Mouse (Mus musculus) frontal cortex, postnatal 10 days (tissue): ENCODE measurements around the gene Srrm1.
A peak's percentile ranks its signal among the peaks of the same experiment; 100 is the strongest.

Experiments
- DNase-seq, 2 experiments: peaks; one replicate each; pipeline ENCODE4 v3.0.0; 2022; ENCODE audit warnings: low spot score in 2 of 2, mixed read lengths in 1 of 2

Srrm1 gene

DNA sequence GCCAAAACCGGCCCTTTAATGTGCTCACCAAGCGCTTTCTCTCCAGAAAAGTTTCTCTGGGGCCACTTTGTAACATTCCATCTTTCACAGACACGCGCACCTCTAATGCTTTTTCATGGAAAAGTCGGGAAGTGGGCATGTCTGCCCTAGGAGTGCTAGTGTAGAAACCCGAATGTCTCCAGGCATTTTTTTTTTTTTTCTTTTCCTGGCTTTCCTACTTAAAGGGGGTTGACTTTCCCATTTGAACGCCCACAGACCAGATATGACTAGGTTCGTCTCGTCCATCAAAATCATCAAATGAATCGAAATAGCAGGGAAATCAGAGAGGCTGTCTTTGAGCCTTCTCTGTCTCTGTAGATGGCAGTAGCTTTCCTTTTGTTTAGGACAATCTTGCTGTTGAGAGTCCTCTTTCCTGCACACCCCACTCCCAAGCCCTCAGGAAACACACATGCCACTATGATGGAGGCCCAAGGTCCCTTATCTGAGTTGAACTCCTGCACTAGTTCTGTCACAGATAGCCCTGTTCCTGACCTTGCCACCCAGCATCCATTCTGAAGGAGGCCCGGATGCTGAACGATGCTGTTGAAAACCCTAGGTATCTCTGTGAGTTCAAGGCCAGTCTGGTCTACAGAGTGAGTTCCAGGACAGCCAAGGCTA lies 801 bp upstream of the Srrm1 start:
- peak in 1 of 2 experiments; percentile 16 for DNase-seq

DNA sequence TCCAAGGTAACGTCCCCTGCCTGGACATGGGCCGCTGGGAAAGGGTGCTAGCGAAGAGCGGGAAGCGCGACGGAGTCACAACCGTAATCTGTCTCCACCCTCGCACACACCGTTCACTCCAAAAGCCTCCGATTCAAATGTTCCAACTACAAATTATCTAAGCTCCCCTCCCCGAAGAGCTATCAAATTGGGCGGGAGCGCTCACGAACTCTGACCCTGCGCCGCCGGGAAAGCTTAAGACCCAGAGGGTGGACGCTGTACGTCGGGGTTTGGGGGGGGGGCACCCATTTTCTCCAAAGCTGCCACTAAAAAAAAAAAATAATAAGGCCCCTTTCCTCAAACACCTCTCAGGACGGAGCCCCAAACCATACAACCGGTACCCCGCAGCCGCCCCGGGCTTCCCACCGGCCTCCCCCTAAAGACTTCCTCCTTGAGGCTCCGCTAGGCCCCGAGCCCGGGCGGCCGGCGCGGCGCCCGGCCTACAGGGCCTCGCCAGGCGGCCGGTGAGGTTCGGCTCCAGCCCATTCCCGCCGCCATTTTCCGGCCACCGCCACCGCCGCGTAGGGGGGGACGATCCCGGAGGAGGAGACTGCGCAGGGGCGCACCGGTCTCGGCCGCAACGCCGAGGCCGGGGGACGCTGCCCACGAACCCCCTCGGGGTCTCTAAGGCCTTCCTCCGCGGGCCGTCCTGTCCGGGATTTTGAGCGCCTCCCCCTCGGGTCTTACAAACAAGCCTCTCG lies 625 bp downstream of the Srrm1 start:
- peak; percentile 14 to 26 for DNase-seq

DNA sequence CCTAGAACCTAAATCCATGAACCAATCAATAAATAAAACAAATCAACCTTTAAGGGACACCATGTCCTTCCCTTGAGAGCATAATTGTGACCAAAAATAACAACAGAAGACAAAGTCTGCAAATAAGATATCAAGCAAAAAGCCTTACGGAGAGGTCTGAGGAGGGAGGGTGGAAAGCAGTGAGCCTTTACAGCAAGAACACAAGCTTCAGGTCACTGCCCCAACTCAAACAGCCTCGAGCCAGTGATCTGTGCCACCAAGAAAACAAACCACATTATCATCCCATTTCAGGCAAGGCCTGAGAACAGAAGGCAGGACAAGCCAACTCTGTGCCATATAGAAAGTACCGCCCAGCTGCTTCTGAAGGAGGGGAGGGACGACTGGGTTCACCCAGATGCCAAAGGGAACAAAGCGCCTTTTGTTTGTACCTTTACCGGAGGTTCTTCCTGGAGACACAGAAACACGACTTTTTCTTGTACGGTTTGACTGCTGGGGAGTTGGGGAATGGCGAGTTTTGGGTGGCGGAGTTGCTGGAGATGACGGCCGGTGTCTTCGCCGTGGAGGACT lies 15.7 kb downstream of the Srrm1 start:
- DNase-seq: no peak

DNA sequence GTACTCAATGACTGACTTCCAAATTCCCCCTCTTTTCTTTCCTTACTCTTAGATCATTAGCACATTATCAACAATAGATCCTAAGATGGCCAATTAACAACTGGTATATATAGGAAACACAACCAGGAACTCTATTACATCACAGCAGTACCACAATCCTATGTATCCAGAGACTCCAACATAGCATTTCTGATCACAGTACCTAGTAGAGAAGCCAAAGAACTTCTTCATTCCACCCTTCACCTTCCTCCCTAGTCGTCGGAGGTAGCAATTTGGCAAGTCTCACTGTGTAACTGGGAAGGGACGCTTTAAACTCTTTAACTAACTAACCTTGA lies 17.1 kb downstream of the Srrm1 start:
- no peak for DNase-seq

DNA sequence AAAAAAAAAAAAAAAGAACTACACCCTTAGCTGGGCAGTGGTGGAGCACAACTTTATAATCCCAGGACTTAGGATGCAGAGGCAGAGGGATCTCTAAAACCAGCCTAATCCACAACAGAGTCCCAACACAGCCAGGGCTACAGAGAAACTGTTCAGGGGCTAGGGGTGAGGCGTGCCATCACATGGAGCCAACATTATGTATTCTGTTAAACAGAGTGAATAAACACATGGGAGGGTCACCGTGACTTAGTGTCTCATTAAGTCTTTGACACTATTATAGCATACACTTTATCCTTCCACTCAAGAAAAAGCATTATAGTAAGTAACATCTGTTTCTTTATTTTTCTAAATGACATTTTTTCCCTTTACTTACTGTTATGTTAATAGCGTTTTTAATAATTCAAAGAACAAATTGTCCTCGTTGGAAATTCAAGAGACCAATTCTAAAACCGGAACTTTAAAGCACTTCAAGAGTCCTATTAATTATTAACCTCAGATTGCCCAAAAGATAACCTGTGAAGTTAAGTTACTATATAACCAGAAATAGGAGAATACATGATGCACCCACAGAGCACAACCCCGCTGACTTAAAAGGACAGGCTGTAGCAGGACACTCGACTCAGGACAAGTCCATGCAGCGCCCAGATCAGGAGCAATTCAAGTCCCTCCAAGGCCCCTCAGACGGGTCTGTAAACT lies 17.6 kb downstream of the Srrm1 start:
- no peak for DNase-seq

DNA sequence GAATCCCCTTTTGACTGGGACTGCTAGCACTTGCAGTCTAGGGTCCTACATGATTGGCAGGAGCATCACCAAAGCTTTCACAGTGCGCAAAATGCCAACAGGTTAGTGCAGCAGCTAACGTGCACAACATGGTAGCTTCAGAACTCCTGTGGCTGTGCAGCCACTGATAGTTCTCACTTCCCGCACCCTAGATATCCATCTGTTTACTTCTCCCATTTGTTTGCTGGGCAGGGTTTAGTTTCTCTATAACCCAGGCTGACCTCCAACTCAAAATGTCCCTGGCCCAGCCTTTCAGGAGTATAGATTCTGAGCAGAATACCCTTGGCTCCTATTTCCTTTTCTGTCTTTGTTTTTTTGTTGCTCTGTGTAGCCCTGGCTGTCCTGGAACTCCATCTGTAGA lies 26.7 kb downstream of the Srrm1 start:
- DNase-seq: no peak

DNA sequence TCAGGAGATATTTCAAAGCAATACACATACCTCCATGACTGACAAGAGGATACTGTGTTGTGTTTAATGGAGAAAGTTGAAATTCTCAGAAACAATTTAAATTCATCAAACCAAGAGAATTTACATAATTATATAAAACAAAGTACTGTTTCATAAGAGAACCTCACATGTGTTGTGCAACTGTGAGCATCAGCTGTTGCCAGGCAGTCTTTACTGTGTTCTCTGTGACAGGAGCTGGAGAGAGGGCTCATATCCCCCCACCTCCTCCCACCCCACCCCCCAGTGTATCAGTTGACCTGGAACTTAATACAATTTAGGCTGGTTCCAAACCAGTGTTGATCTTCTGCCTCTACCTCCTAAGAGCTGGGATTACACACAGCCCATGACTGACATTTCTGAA lies 27.1 kb downstream of the Srrm1 start:
- no peak for DNase-seq

DNA sequence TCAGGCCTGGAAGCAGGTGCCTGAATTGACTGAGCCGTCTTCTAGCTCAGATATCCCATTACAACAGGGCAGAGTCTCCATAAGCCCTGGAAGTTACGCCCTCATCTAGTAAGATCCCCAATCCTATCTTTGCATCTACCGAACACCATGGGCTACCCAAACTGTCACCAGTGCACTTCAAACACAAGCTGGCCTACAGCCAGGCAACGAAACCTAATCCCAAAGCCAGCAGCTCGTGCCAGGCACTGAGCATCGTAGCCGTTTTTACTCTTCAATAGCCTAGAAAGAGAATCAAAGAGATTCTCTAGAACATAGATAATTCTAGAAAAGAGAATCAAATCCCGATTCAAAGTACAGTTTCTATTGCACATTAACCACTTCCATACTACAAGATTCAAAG lies 30.1 kb downstream of the Srrm1 start:
- DNase-seq: no peak

DNA sequence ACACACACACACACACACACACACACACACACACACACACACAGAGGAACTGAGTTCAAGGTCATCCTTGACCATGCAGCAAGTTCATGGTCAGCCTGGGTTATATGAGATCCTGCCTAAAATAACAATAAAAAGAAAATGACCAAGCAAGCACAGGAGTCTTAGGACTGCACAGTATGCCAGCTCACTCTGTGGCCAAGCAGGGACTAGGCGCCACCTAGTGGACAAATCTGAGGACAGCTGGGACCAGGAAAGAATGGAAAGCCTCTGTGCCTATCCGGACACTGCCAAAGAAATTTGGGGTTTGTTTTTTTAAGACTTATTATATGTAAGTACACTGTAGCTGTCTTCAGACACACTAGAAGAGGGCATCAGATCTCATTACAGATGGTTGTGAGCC lies 35.2 kb downstream of the Srrm1 start:
- peak in 1 of 2 experiments; percentile 65 for DNase-seq

DNA sequence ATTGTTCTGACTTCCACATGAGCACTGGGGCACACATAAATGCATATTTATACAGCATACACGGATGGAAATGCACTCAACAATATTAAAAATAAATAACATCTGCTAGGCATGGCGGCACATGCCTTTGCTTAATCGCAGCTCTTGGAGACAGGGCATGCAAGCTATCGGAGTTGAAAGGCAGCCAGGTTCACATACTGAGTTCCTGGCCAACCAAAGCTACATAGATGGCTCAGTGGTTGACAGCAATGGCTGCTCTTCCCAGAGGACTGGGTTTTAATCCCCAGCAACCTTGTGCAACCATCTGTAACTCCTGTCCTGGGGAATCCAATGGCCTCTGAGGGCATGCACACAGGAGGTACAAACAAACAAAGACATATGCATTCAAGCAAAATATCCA lies 35.6 kb downstream of the Srrm1 start:
- DNase-seq: no peak

DNA sequence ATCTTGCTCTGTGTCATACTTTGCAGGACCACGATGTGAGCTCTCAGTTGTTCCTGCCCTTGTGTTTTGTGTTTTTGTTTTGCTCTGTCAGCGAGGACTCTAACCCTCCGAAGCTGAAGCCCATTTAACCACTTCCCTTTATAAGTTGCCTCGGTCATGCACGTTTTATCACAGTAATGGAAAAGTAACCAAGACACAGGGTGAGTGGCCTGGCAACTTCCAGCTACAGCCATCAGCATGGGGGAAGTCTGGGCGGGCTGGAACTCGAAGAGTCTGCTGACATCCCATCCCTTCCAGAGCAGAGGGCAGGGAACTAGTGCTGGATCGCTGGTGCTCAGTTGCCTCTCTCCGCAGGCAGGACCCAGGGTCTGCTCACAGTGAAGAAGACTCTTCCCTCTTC lies 37.8 kb downstream of the Srrm1 start:
- no peak for DNase-seq

DNA sequence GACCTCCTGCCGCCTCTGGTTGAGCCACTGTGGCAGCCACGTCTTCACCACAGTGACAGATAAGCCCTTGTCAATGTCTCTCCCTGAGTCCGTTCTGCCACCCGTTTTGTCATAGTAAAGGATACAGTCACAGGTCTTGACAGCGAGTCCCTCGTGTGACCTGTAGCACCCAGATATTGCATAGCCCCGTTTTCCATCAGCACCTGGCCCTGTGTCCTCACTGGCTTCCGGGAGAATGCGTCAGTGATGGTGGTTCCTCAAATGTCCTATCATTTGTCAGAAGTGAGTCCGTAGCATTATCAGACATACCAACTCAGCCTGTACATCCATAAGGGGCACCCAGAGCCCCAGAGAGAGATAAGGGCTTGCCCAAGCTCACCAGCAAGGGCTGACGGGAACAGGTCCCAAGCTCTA lies 38.7 kb downstream of the Srrm1 start:
- DNase-seq: no peak

DNA sequence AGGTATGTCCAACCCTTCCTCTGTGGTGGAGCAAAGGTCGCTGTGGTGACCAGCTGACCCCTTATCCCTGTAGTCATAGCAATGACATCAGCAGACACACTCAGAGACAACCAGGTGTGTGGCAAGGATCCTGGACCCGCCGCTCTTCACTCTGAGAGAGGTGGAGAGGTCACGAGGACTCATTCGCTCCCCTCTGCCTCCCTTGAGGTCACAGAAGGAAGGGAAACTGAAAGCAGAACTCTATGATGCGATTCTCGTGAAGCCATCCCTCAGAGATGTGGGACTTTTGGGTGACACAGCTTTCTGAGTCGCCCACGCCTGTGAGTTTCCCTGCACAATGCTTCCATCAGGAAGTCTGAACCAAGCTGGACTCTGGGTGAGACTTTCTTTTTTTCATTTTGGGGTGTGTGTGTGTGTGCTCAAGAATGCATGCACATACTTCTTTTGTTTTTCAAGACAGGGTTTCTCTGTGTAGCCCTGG lies 39.3 kb downstream of the Srrm1 start:
- no peak for DNase-seq

DNA sequence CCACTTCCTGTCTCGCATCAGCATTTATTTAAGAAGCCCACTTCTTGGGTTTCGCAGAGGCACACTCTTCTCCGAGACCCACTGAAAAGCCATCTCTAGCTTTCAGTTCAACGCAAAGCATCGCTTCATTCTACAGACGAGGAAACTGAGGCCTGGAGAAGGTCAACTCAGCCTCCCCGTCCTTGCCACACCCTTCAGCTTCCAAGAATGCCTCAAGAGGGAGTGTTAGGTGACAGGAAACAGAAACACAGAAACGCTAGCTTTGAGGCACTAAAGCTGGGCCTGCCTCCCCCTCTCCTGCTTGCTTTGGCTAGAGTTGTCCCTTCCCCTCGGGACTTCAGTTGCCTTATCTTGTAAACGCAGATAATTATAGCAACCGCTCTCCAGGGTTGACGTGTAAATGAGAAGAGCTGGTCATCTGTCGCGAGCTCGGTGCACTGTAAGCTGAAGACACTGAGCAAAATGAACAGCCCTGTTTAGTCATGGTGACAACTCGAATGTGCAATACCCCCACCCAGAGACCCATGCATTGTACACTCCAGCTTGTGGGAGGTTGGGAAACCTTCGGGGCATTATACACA lies 39.9 kb downstream of the Srrm1 start:
- no peak for DNase-seq

DNA sequence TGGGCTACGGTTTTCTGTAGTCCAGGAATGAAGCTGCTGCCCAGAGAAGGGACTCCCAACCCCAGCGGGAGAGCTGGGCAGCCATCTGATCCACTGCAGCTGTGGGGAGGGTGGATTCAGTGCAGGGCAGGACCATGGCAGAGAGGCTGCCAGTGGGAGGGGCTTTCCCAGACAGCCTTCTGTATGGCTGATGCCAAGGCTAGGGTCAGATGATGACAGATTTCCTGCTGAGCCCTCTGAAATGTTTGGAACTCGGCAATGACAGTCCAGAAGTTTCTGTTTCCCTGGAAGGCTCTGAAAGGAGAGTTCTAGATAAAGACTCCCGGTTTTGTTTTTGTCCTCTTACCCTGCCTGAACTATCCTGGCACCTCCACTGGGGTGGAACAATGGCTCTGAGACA lies 40.4 kb downstream of the Srrm1 start:
- DNase-seq: no peak

DNA sequence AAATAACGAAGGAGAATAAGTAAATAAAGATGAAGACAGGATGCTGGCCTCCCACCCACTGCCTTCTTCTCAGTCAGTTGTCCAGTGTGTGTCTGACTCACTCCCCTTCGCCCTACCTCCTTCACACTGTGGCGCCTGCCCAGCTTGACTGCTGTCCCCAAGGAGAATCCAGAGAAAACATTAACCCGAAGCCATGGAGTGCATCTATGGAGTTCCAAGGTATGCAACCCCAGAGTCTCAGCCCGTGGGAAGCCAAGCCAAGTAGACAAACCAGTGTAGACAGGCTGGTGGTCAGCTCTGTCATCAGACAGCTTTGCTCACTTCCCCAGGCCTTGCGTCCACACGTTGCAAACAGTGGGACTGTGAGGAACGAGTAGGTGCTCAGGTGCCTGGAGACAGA lies 42.8 kb downstream of the Srrm1 start:
- no peak for DNase-seq

DNA sequence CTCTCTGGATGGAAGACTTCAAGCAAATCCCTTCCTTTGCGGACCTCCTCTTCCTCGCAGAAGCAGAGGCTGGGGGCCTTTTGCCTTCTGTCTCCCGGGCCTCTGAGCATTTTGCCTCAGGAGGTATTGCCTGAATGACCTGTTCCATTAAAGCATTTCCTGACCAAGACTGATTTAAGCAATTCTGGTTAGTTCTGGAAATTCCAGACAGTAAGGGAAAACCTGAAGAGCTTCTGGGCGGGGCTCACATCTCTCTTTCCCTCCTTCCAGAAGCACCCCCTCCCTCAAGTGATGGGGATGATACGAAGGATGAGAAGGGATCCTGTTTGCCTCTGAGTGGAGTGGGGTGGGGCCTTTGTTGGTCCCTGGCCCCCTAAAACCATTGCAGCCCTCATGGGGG lies 43.4 kb downstream of the Srrm1 start:
- DNase-seq: no peak

DNA sequence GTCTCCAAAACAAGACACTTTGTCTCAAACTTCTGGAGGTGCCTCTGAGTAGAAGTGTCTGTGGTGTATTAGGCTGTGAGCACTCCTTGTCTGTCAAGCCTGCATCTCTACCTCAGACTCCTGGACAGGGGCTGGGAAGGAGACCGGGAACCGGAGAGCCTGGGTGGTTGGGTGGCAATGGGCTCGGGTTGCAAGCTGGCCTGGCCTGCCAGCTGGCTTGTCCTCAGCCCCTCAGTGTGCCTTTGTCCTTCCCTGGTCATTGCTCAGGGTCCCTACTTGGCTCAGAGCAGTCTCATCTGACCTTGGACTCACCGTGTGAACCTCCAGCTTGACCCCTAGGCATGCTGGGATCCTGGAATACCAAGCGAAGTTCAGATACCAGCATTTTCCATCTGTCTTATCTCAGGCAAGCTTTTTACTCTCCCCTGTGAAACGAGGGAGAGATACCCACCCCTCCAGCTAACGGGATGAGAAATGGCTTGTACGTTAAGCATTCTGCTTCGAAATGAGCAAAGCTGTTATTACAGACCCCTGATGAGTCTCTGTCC lies 43.9 kb downstream of the Srrm1 start:
- DNase-seq: no peak

DNA sequence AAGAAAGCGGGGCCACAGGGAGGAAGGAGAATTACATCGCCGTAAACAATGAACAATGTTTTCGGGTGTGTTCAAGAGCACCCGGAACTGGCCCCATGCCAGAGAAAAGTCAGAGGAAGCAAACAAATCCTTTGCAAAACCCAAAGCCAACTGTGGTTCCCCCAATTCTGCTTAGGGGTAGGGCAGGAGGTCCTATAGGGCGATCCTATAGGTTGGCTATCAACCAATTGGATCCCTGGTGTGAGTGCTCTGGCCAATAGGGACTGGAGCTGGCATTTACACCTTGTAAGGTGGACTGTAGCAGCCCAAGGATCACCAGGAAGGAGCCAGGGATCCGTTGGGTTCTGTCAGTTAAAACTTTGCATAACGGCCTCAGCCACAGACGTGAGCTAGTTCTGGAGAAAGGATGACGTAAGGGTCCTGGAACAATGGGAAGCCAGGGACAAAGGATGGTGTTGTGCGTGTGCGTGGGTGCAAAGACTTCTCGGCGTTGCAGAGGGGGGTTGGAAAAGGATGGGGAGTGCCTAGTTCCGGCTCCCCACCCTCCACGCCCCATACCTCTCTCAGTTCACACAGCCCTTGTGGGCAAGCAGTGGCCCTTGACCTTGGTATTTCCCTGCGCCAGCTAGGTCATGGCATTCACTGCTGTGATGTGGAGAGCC lies 46.0 kb downstream of the Srrm1 start:
- DNase-seq: no peak

DNA sequence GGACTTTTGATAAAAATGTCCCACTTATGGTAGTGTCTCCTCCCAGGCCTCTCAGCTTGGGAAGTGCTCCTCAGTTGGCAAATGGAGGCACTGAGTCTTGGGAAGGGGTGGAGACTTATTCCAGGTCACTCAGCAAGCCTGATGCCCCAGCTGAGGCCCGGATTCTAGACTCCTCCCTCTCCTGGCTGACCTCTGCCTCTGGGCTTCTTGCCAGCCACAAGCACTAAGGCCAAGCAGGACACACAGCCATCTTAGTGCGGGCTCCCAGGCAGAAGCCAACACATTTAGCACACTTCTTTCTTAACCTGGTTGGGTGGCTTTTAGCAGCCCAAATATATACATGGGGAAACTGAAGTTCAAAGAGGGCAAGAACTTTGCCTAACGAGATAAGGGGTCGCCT lies 46.6 kb downstream of the Srrm1 start:
- DNase-seq: no peak

DNA sequence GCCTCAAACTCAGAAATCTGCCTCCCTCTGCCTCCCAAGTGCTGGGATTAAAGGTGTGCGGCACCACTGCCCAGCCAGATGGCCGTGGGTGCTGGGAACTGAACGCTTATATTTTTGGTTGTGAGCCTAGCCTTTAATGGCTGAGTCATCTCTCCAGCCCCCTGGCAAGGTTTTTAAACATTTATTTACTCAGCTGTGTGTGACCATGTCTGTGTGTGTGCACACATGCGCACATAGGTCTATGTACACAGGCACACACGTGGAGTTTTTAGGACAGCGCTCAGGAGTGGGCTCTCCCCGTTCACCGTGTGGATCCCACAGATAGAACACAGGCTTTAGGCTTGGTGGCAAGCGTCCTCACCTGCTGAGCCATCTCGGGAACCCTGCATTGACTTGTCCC lies 50.9 kb downstream of the Srrm1 start:
- no peak for DNase-seq

DNA sequence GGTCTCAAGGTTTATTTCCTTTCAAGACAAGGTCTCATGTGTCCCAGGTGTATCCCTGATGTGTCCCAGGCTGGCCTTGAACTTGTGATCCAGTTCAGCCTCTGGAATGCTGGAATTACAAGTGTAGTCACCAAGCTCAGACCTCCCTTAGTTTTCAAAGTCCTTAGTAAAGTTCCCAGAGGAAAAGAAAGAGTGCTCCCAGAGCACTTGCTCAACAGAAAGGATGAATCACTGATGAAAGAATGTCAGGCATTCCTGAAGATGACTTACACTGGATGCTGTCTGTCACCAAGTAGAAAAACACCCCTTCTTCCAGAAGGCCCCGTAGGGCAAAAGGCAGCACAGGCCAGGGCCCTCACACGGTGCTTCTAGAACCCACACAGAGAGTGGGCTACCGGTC lies 52.0 kb downstream of the Srrm1 start:
- DNase-seq: no peak
